In the genomic region with DNA sequence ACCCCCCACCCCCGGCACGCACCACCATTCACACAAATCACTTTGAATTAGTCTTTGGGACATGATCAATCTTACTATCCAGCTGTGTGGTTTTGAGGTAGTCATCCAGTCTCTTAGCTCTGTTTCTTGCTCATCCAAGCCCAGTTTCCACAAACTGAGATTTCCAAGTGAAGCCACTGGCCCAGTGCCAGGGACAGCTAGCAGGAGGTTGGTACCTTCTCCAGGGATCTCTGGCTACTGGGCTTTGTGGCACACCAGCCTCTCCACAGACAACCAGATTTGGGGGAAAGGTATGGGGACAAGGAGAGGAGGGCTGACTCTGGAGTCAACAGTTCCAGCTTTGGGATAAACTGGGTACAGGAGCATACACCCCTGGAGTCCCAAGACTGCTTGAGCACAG, we compare ENCODE assay signal across 8 mouse cellular contexts. TPM values are rescaled to one million over a fixed set of nuclear protein-coding genes. Genes with fewer than 3 reads are reported as not detected.
DNase-seq lines count a peak whose midpoint lies in the region; ATAC-seq and TF ChIP-seq lines count a peak whose summit lies in the region.

No protein-coding gene starts in this region.

- H3K9me3 ChIP-seq in heart, embryonic 10.5 days: no peaks in the 10 kb centered on the region
- H3K9me3 ChIP-seq in forebrain, embryonic 15.5 days: no peaks in the 10 kb centered on the region
- H3K9me3 ChIP-seq in limb, embryonic 14.5 days (ENCODE audit: control insufficient read depth, low read length): no peaks in the 10 kb centered on the region

- H3K27me3 ChIP-seq in heart, embryonic 10.5 days (ENCODE audit: insufficient read depth, poor library complexity, severe bottlenecking): peaks cover 28% of the 10 kb centered on the region
- H3K27me3 ChIP-seq in forebrain, embryonic 15.5 days: no peaks in the 10 kb centered on the region
- H3K27me3 ChIP-seq in limb, embryonic 14.5 days (ENCODE audit: control insufficient read depth, insufficient read depth, low read length): no peaks in the 10 kb centered on the region

- ATAC-seq in forebrain, embryonic 15.5 days (replicated peaks): no peak
- no peak for ATAC-seq in limb, embryonic 14.5 days (ENCODE audit: low FRiP score, low read depth)

- no peak overlapping the region for H3K9ac ChIP-seq in forebrain, embryonic 15.5 days (replicated peaks)
- peak overlapping the region; percentile 36; the same call in 1 of the 2 replicates for H3K9ac ChIP-seq in limb, embryonic 14.5 days (ENCODE audit: low read depth, low read length, severe bottlenecking)

- no peaks in the 10 kb centered on the region for H3K36me3 ChIP-seq in heart, embryonic 10.5 days
- no peaks in the 10 kb centered on the region for H3K36me3 ChIP-seq in forebrain, embryonic 15.5 days
- no peaks in the 10 kb centered on the region for H3K36me3 ChIP-seq in limb, embryonic 14.5 days (ENCODE audit: control insufficient read depth, insufficient read depth, low read length)

- whole genome bisulfite sequencing in heart, embryonic 10.5 days: 41% methylated on average over 2 of the region's 2 CpGs
- 46% methylated on average over 2 of the region's 2 CpGs for WGBS in forebrain, embryonic 15.5 days
- WGBS in limb, embryonic 14.5 days: 23% methylated on average over 2 of the region's 2 CpGs

- H3K4me1 ChIP-seq in heart, embryonic 10.5 days: peaks cover 16% of the 10 kb centered on the region
- peaks cover 10% of the 10 kb centered on the region for H3K4me1 ChIP-seq in forebrain, embryonic 15.5 days
- H3K4me1 ChIP-seq in limb, embryonic 14.5 days (ENCODE audit: control insufficient read depth, insufficient read depth, low read length): peaks cover 16% of the 10 kb centered on the region

- no peak for DNase-seq in heart, embryonic 10.5 days (ENCODE audit: low spot score)
- DNase-seq in heart, adult 8-10 months (ENCODE audit: low spot score): no peak
- DNase-seq in MN1 (ENCODE audit: low spot score) (peak; percentile 66), adipocyte (ENCODE audit: low spot score) (no peak)
- DNase-seq in limb, embryonic 14.5 days (ENCODE audit: low spot score): no peak
- no peak for DNase-seq in urinary bladder, postnatal 14 days (ENCODE audit: low spot score)
- DNase-seq in gastrocnemius, postnatal 4 days (ENCODE audit: low spot score in 2 of 2): no peak

- peak overlapping the region; percentile 43; the same call in 1 of the 2 replicates for H3K27ac ChIP-seq in heart, embryonic 10.5 days
- H3K27ac ChIP-seq in forebrain, embryonic 15.5 days (replicated peaks): no peak overlapping the region
- 0 out of 2 replicates have a peak overlapping the region, but pooled peaks have one; percentile 48 for H3K27ac ChIP-seq in limb, embryonic 14.5 days (replicated peaks; ENCODE audit: low read depth, low read length)

- H3K4me2 ChIP-seq in forebrain, embryonic 15.5 days (replicated peaks): peak overlapping the region; percentile 48; the same call in 1 of the 2 replicates
- peak overlapping the region; percentile 59 for H3K4me2 ChIP-seq in limb, embryonic 14.5 days (replicated peaks; ENCODE audit: low read depth, low read length, severe bottlenecking)

- H3K4me3 ChIP-seq in heart, embryonic 10.5 days: peak overlapping the region; percentile 52
- H3K4me3 ChIP-seq in forebrain, embryonic 15.5 days: no peak overlapping the region
- H3K4me3 ChIP-seq in limb, embryonic 14.5 days (replicated peaks; ENCODE audit: low read length): peak overlapping the region; percentile 28

- no peak for TF ChIP-seq POLR2A in limb, embryonic 14.5 days (IDR thresholded peaks at IDR 0.05; ENCODE audit: borderline replicate concordance, extremely low read depth, insufficient read depth, insufficient read length)

RNA-seq across cellular contexts. Expression of a gene that starts 0.5 kb away (rescaled TPM):
- polyA plus RNA-seq in heart, embryonic 10.5 days (2016; fragmentation: Nextera tagmentation; extraction: Ambion mirVana): not detected in 2 replicates
- not detected for total RNA-seq in heart, adult 8-10 months (2022)
- not detected in 2 replicates for polyA plus RNA-seq in forebrain, embryonic 15.5 days (2015; fragmentation: Nextera tagmentation; extraction: Ambion mirVana)
- polyA plus RNA-seq in limb, embryonic 14.5 days (2012; rRNA removed): 0.12 and 0.28 TPM in 2 replicates
- polyA plus RNA-seq in limb, embryonic 14.5 days (2014; fragmentation: Nextera tagmentation; extraction: Ambion mirVana): not detected in 2 replicates
- total RNA-seq in gastrocnemius, postnatal 4 days (2021): not detected

RNA-seq across cellular contexts. Expression of a gene that starts 7.4 kb away (rescaled TPM):
- 0.11 and 0.79 TPM in 2 replicates for polyA plus RNA-seq in heart, embryonic 10.5 days (2016; fragmentation: Nextera tagmentation; extraction: Ambion mirVana)
- total RNA-seq in heart, adult 8-10 months (2022): under 1 TPM; 0.30 to 0.46 (median 0.38) TPM
- 0.06 TPM in 1 of 2 replicates, not detected in the other for polyA plus RNA-seq in forebrain, embryonic 15.5 days (2015; fragmentation: Nextera tagmentation; extraction: Ambion mirVana)
- 0.05 and 0.13 TPM in 2 replicates for polyA plus RNA-seq in limb, embryonic 14.5 days (2012; rRNA removed)
- 0.07 TPM in 1 of 2 replicates, not detected in the other for polyA plus RNA-seq in limb, embryonic 14.5 days (2014; fragmentation: Nextera tagmentation; extraction: Ambion mirVana)
- not detected for total RNA-seq in gastrocnemius, postnatal 4 days (2021)

RNA-seq across cellular contexts. Expression of a gene that starts 17.8 kb away (rescaled TPM):
- not detected in 2 replicates for polyA plus RNA-seq in heart, embryonic 10.5 days (2016; fragmentation: Nextera tagmentation; extraction: Ambion mirVana)
- total RNA-seq in heart, adult 8-10 months (2022): not detected
- polyA plus RNA-seq in forebrain, embryonic 15.5 days (2015; fragmentation: Nextera tagmentation; extraction: Ambion mirVana): not detected in 2 replicates
- 0.08 and 0.10 TPM in 2 replicates for polyA plus RNA-seq in limb, embryonic 14.5 days (2012; rRNA removed)
- polyA plus RNA-seq in limb, embryonic 14.5 days (2014; fragmentation: Nextera tagmentation; extraction: Ambion mirVana): 0.12 and 0.19 TPM in 2 replicates
- under 1 TPM in 1 of 2 experiments, not detected in 1; 0.10 TPM for total RNA-seq in gastrocnemius, postnatal 4 days (2021)

RNA-seq across cellular contexts. Expression of a gene that starts 21.5 kb away (rescaled TPM):
- polyA plus RNA-seq in heart, embryonic 10.5 days (2016; fragmentation: Nextera tagmentation; extraction: Ambion mirVana): 1.1 and 1.3 TPM in 2 replicates
- total RNA-seq in heart, adult 8-10 months (2022): 1 to 10 TPM; 7.9 to 9.5 (median 9.0) TPM
- polyA plus RNA-seq in forebrain, embryonic 15.5 days (2015; fragmentation: Nextera tagmentation; extraction: Ambion mirVana): 0.29 and 0.37 TPM in 2 replicates
- 6.4 and 8.3 TPM in 2 replicates for polyA plus RNA-seq in limb, embryonic 14.5 days (2012; rRNA removed)
- 1.3 and 1.5 TPM in 2 replicates for polyA plus RNA-seq in limb, embryonic 14.5 days (2014; fragmentation: Nextera tagmentation; extraction: Ambion mirVana)
- 1 to 10 TPM; 4.5 to 6.0 TPM for total RNA-seq in gastrocnemius, postnatal 4 days (2021)

RNA-seq across cellular contexts. Expression of a gene that starts 33.3 kb away (rescaled TPM):
- 172 and 240 TPM in 2 replicates for polyA plus RNA-seq in heart, embryonic 10.5 days (2016; fragmentation: Nextera tagmentation; extraction: Ambion mirVana)
- total RNA-seq in heart, adult 8-10 months (2022): 10 to 100 TPM; 45.3 to 54.3 (median 52.4) TPM
- polyA plus RNA-seq in forebrain, embryonic 15.5 days (2015; fragmentation: Nextera tagmentation; extraction: Ambion mirVana): 512 and 520 TPM in 2 replicates
- polyA plus RNA-seq in limb, embryonic 14.5 days (2012; rRNA removed): 148 and 220 TPM in 2 replicates
- polyA plus RNA-seq in limb, embryonic 14.5 days (2014; fragmentation: Nextera tagmentation; extraction: Ambion mirVana): 294 and 354 TPM in 2 replicates
- 10 to 100 TPM; 67.4 to 71.2 TPM for total RNA-seq in gastrocnemius, postnatal 4 days (2021)
